Mouse (Mus musculus) regulatory T cell (primary cell): Measurements from ENCODE around the gene Ltc4s.

Experiments
- in situ Hi-C: fragments of 300-600 bp; cut with MboI, MseI; formaldehyde crosslinking; loops from one replicate; pipeline ENCODE4 v1.15.1; 2025; ENCODE audit warnings: high pct_unique_total_duplicates

Gene Ltc4s

GRCm38 (mm10) chr11:50201590-50201989, 36.8 kb downstream of the Ltc4s start:
- in situ Hi-C loops = no loop called here

GRCm38 (mm10) chr11:50200613-50201012, 37.8 kb downstream of the Ltc4s start:
- in situ Hi-C loops = no loop called here

DNA sequence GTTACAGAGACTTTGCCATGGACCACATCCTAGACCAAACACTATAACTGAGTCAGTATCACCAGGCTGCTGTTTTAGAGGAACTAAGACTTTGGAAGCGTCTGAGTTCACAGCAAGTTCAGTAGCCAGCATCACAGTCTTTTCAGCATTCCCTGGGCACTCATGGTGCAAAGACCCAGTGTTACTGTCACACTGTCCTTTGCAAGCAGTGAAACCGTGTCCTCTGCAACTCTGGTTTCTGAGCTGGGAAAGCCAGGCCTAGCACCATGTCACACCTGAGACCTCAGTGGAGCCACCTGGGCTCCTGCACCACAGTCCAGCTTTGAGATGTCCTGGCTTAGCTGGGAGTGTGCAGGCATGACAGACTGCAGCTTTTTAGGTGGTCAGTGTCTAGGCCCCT, 39.5 kb downstream of the Ltc4s start:
- in situ Hi-C loops = no loop called here

- in situ Hi-C loops = no loop called here
These were observed 40.1 kb downstream of the Ltc4s start for GRCm38 (mm10) chr11:50198219-50198846.

DNA sequence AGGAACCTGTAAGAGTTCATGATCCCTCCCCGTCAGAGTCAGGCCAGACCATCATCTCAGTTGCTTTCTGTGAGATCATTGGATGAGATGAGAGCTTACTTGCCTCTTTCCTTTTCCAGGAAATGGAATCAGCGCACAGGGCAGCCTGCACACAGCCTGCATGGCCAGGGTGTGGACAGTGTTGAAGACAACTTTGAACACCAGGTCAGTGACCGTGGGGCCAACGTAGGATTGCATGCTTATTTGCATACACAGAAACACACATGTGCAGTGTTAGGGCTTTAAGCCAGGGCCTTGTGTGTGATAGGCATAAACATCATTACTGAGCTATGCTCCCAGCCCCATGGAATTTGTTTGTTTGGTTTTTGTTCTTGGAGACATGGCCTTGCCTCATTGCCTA, 40.9 kb downstream of the Ltc4s start:
- in situ Hi-C loops = no loop called here

DNA sequence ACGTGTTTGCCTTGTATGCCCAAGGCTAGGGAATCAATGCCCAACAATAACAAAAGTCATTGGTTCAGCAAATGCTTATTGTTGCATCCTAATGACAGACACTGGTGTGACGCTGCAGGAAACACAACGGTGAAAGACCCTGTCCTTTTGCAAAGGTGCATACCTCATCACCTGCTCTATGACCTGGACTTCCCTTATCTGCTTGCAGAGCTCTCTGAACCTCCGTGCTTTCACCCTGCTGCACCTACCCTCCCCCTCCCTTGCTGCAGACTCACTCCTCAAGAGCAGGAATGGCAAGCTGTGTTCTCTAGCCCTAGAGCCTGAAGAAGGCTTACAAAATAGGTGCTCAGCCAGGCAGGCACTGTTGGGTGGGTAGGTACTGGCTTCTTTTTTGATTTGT, 43.6 kb downstream of the Ltc4s start:
- in situ Hi-C loops = no loop called here

GRCm38 (mm10) chr11:50194070-50194469, 44.3 kb downstream of the Ltc4s start:
- in situ Hi-C loops = no loop called here

- in situ Hi-C loops = no loop called here
These were observed 46.1 kb downstream of the Ltc4s start for GRCm38 (mm10) chr11:50192278-50192677.

GRCm38 (mm10) chr11:50190362-50190761, 48.1 kb downstream of the Ltc4s start:
- in situ Hi-C loops = no loop called here

GRCm38 (mm10) chr11:50188682-50189081, 49.7 kb downstream of the Ltc4s start:
- in situ Hi-C loops = no loop called here
